Mouse (Mus musculus): ENCODE results near the gene Gm10681. TPM values are rescaled to one million over a fixed set of nuclear protein-coding genes. Genes with fewer than 3 reads are reported as not detected.
"Not testable (repeated sequence)": the region's sequence is repeated elsewhere in the genome, so short reads cannot be mapped to it uniquely, and the experiment has no call there.

Gene Gm10681
- not detected in 2 replicates for total RNA-seq (2014; rRNA removed)
- not detected in 2 replicates for polyA plus RNA-seq (2015; fragmentation: Nextera tagmentation; extraction: Ambion mirVana)

DNA sequence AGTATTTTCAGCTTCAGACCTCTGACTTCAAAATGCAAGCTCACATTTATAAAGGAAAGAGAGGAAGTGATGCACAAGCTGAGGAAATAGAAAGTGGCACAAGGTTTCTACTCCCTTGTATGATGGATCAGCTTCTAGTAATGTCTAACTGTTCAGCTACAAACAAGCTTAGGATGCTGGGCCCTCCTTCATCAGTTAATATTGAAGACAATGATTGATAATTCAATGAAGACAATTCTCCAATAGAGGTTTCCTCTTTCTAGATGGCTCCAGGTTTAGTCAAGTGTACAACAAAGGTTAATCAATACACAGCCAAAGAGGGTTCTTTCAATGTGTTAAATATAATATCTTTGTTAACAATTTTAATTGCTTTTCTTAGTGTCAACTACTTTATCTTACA is at the start of gene Gm10681:
Gene Gm10681 (minus strand): TSS at position 101 of the 400 bp plus-strand sequence.
- H3K4me2 ChIP-seq (ENCODE audit: low read depth, low read length, poor library complexity, severe bottlenecking) = no peak within 1 kb of the TSS
- DNase-seq (ENCODE audit: low spot score) = no peak
- no peak within 1 kb of the TSS for H3K27ac ChIP-seq (ENCODE audit: low read depth, low read length)
- no peaks in the 10 kb centered on the region for H3K4me1 ChIP-seq (ENCODE audit: insufficient read depth, low read length)
- no peak within 1 kb of the TSS for H3K9ac ChIP-seq (replicated peaks; ENCODE audit: low read length, poor library complexity, severe bottlenecking)
- no peak for ATAC-seq (ENCODE audit: low FRiP score)
- H3K9me3 ChIP-seq (ENCODE audit: low read length) = no peaks in the 10 kb centered on the region
- H3K27me3 ChIP-seq (ENCODE audit: insufficient read depth, low read length) = no peaks in the 10 kb centered on the region
- H3K36me3 ChIP-seq (ENCODE audit: insufficient read depth, low read length) = no peaks in the 10 kb centered on the region
- no peak within 1 kb of the TSS for H3K4me3 ChIP-seq (ENCODE audit: low read depth, low read length)
- TF ChIP-seq CTCF (IDR thresholded peaks at IDR 0.05) = no peak

DNA sequence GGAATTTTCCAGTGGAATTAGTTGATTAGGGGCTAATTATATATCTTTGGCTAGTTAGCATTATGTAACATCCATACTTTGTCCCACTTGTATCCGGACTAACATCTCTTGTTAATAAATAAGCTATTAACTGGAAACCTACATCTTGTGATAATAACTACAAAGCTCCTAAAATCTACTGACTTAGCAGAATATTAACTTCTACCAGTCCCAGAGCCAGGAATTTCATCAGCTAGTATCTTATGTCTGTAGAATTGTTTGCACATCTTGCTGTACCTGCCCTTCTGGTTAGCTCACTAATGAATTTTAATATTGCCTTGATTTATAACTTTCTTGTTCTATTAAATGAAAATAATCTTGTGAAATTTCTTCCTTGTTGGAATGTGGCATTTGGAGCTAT is 46.5 kb upstream of the Gm10681 start:
- no peak for DNase-seq (ENCODE audit: low spot score)
- no peak overlapping the region for H3K4me3 ChIP-seq (ENCODE audit: low read depth, low read length)
- no peak for TF ChIP-seq CTCF (IDR thresholded peaks at IDR 0.05)
- 95% methylated on average over 1 of the region's 1 CpGs for WGBS
- H3K9me3 ChIP-seq (ENCODE audit: low read length) = no peaks in the 10 kb centered on the region
- no peaks in the 10 kb centered on the region for H3K4me1 ChIP-seq (ENCODE audit: insufficient read depth, low read length)
- no peak overlapping the region for H3K4me2 ChIP-seq (ENCODE audit: low read depth, low read length, poor library complexity, severe bottlenecking)
- H3K9ac ChIP-seq (replicated peaks; ENCODE audit: low read length, poor library complexity, severe bottlenecking) = no peak overlapping the region
- no peak overlapping the region for H3K27ac ChIP-seq (ENCODE audit: low read depth, low read length)
- H3K27me3 ChIP-seq (ENCODE audit: insufficient read depth, low read length) = no peaks in the 10 kb centered on the region
- H3K36me3 ChIP-seq (ENCODE audit: insufficient read depth, low read length) = no peaks in the 10 kb centered on the region
- ATAC-seq (ENCODE audit: low FRiP score) = no peak

DNA sequence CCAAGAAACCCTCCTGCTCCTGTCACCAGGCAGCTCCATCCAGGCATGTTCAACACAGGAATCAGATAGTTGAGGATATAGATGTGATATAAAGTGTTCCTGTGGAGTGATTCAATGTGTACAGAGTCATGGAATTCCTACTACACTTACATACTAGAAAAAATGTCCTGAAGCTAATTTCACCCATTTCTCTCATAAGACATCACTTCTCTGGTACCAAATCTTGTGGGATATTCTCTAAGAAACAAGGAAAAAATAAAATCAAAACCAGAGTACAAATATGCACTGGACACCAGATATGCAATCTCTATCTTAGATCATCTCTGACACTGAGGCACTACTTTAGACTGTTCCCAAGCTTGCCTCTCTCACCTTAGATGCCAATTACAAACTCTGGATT is 41.5 kb upstream of the Gm10681 start, which contains the start of gene Hsd3b5:
Gene Hsd3b5 (minus strand): TSS at position 101 of the 400 bp plus-strand sequence.
- no peaks in the 10 kb centered on the region for H3K4me1 ChIP-seq (ENCODE audit: insufficient read depth, low read length)

DNA sequence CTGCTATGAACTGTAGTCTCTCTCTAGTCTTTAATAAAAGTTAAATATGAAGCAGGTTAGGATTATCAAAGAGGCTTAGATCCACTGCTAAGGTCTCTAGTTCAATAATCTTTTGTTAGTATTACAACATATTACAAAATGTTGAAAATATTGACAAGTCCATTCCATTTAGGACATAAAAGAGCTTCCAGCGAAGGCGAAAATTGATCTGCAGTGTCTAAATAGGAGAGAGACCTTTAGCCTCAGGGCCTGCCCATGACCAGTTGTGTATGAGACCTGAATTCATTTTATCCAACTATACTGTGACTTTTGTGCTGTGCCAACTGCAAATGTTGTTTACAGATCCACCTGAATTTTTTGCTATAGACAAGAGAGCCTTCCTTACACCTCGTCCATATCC is 41.0 kb upstream of the Gm10681 start:
- Histone ChIP-seq H3K27ac (ENCODE audit: low read depth, low read length) (no peak overlapping the region), H3K4me3 (ENCODE audit: low read depth, low read length) (no peak overlapping the region), H3K36me3 (ENCODE audit: insufficient read depth, low read length) (no peaks in the 10 kb centered on the region), H3K27me3 (ENCODE audit: insufficient read depth, low read length) (no peaks in the 10 kb centered on the region), H3K9ac (replicated peaks; ENCODE audit: low read length, poor library complexity, severe bottlenecking) (no peak overlapping the region), H3K4me1 (ENCODE audit: insufficient read depth, low read length) (no peaks in the 10 kb centered on the region), H3K9me3 (ENCODE audit: low read length) (no peaks in the 10 kb centered on the region), H3K4me2 (ENCODE audit: low read depth, low read length, poor library complexity, severe bottlenecking) (no peak overlapping the region)
- ATAC-seq (ENCODE audit: low FRiP score) (no peak), DNase-seq (ENCODE audit: low spot score) (no peak)
- WGBS = 88% methylated on average over 3 of the region's 3 CpGs
- TF ChIP-seq CTCF (IDR thresholded peaks at IDR 0.05) = no peak

More for the DNA sequence above, 41.5 kb upstream of the Gm10681 start, which contains the start of gene Hsd3b5:
- Histone ChIP-seq H3K27me3 (ENCODE audit: insufficient read depth, low read length) (no peaks in the 10 kb centered on the region), H3K36me3 (ENCODE audit: insufficient read depth, low read length) (no peaks in the 10 kb centered on the region), H3K27ac (ENCODE audit: low read depth, low read length) (no peak within 1 kb of the TSS), H3K4me2 (ENCODE audit: low read depth, low read length, poor library complexity, severe bottlenecking) (no peak within 1 kb of the TSS), H3K4me3 (ENCODE audit: low read depth, low read length) (no peak within 1 kb of the TSS), H3K9me3 (ENCODE audit: low read length) (no peaks in the 10 kb centered on the region), H3K9ac (replicated peaks; ENCODE audit: low read length, poor library complexity, severe bottlenecking) (no peak within 1 kb of the TSS)
- DNase-seq (ENCODE audit: low spot score) (no peak), ATAC-seq (ENCODE audit: low FRiP score) (no peak)
- TF ChIP-seq CTCF (IDR thresholded peaks at IDR 0.05) = no peak

DNA sequence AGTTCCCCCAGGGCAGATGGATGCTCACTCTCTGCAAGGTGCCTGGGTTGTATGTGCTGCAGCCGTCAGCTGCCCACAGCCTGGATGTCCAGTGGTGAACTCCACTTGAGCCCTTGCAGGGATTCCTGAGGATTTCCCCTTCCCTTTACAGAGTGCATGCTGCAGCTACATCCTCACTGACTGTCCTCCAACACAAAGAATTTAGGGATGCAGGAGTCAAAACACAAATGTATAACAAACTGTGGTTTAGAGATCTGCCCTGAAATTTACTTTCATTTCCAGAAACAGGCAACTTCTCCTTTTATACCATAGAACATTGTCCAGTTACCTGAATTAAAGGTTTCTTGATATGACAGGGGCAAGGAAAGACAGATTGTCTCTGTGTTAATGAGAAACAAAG is 28.2 kb upstream of the Gm10681 start:
- ATAC-seq (ENCODE audit: low FRiP score); H3K27ac ChIP-seq (ENCODE audit: low read depth, low read length); H3K27me3 ChIP-seq (ENCODE audit: insufficient read depth, low read length); H3K9ac ChIP-seq (replicated peaks; ENCODE audit: low read length, poor library complexity, severe bottlenecking); H3K4me2 ChIP-seq (ENCODE audit: low read depth, low read length, poor library complexity, severe bottlenecking); H3K4me1 ChIP-seq (ENCODE audit: insufficient read depth, low read length); DNase-seq (ENCODE audit: low spot score); H3K4me3 ChIP-seq (ENCODE audit: low read depth, low read length); H3K9me3 ChIP-seq (ENCODE audit: low read length); H3K36me3 ChIP-seq (ENCODE audit: insufficient read depth, low read length): not testable (repeated sequence)
- 73% methylated on average over 1 of the region's 1 CpGs for WGBS

DNA sequence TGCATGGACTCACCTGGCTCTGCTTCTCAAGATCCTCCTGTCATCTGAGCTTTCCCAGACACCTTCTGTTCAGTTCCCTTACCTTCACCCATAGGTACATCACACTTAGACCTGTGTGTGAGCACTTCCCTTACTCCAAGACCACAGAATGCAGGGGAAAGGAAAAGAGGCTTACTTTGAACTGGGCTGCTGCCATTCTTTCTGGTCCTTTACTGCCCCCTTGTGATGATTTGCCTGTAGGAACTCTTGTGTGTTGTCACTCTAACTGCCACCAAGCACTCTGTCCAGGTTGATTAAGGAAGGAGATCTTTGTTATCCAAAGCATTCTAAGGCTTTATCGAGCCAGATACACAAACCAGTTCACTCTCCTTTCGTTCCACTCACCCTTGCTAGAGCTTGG is 27.6 kb upstream of the Gm10681 start:
- H3K36me3 ChIP-seq (ENCODE audit: insufficient read depth, low read length); DNase-seq (ENCODE audit: low spot score); H3K4me2 ChIP-seq (ENCODE audit: low read depth, low read length, poor library complexity, severe bottlenecking); H3K27me3 ChIP-seq (ENCODE audit: insufficient read depth, low read length); H3K9me3 ChIP-seq (ENCODE audit: low read length); H3K27ac ChIP-seq (ENCODE audit: low read depth, low read length); H3K4me1 ChIP-seq (ENCODE audit: insufficient read depth, low read length); ATAC-seq (ENCODE audit: low FRiP score); H3K4me3 ChIP-seq (ENCODE audit: low read depth, low read length); H3K9ac ChIP-seq (replicated peaks; ENCODE audit: low read length, poor library complexity, severe bottlenecking): not testable (repeated sequence)
- WGBS = 20% methylated on average over 2 of the region's 2 CpGs
- 0 out of 2 replicates have a peak, but pooled peaks have one; percentile 35 for TF ChIP-seq CTCF (IDR thresholded peaks at IDR 0.05)

DNA sequence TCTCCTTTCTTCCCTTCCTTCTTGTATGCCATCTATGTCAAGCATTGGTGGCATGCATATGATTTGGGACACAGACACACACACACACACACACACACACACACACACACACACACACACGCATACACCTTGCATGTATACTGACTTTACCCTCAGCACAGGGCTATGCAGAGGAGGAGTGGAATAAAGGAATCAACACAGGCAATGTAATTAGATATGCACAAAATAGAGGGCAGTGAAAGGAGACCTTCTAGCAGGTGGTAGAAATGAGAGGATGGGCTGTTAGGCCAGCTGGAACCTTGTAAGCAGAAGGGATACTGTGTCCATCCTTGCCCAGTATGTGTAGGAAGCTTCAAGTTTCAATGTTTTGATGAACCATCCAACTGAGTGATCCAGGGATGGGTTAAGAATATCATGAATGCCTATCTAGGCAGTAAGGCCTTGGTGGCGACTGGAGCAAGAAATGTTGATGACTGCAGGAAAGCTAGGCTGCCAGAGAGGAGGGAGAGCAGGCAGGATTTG is 25.9 kb upstream of the Gm10681 start:
- WGBS = 71% methylated on average over 2 of the region's 2 CpGs

More for the DNA sequence above, 25.9 kb upstream of the Gm10681 start:
- DNase-seq (ENCODE audit: low spot score); ATAC-seq (ENCODE audit: low FRiP score); H3K4me1 ChIP-seq (ENCODE audit: insufficient read depth, low read length); H3K9ac ChIP-seq (replicated peaks; ENCODE audit: low read length, poor library complexity, severe bottlenecking); H3K27me3 ChIP-seq (ENCODE audit: insufficient read depth, low read length); H3K27ac ChIP-seq (ENCODE audit: low read depth, low read length); H3K36me3 ChIP-seq (ENCODE audit: insufficient read depth, low read length); H3K9me3 ChIP-seq (ENCODE audit: low read length); H3K4me3 ChIP-seq (ENCODE audit: low read depth, low read length); H3K4me2 ChIP-seq (ENCODE audit: low read depth, low read length, poor library complexity, severe bottlenecking): not testable (repeated sequence)

All from midbrain, postnatal 0 days (tissue).